In the genomic region with DNA sequence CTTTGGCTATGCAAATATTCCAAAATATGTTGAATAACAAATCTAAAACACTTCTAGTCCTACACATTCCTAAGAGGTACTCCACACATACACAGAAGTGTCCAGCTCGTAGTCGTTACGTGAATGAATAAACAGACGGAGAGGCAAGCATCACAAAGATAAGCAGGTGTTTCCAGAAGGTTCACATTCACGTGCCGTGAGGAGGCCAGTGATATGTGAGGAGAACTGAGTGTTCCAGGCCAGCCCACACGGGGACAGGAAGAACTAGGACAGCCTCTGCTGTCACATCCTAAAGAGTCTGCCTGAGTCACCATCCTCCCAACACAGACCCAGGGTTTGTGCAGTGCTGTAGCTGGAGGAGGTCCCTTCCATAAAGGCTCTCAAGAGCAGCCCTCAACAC, we compare ENCODE assay signal across 14 mouse cellular contexts. TPM values are rescaled to one million over a fixed set of nuclear protein-coding genes. Genes with fewer than 3 reads are reported as not detected.
A peak's percentile ranks its signal among the peaks of the same experiment; 100 is the strongest.
DNase-seq lines count a peak whose midpoint lies in the region; ATAC-seq and TF ChIP-seq lines count a peak whose summit lies in the region.
"Had no signal": no experiment of that assay in that cellular context is flagged by ENCODE, and none has a peak within 500 bp of the region (broad histone marks: within the 10 kb centered on the region; RNA-seq: fewer than 3 reads in every experiment).

No protein-coding gene starts in this region.

- peak; percentile 25 to 36 for DNase-seq in frontal cortex, adult 2 months (ENCODE audit: extremely low spot score in 1 of 2, low spot score in 1 of 2)
- no peak for DNase-seq in frontal cortex, postnatal 25 days (ENCODE audit: low spot score in 2 of 2)
- DNase-seq in left cerebral cortex, postnatal 14 days (ENCODE audit: low spot score in 2 of 2) = peak; percentile 37 to 73
- DNase-seq in left cerebral cortex, adult 11 months (ENCODE audit: low spot score) = no peak
- peak; percentile 86 for DNase-seq in heart, postnatal 0 days (ENCODE audit: low spot score)
- DNase-seq in lung, postnatal 14 days = peak; percentile 37
- DNase-seq in urinary bladder, postnatal 10 days (ENCODE audit: low spot score) = no peak
- no peak for DNase-seq in forebrain, postnatal 0 days
- DNase-seq: cerebellum, adult 9-11 months; kidney, postnatal 36 days; thymus, postnatal 25 days had no signal

- H3K27me3 ChIP-seq in heart, postnatal 0 days (ENCODE audit: control insufficient read depth, insufficient read depth, low read length) = no peaks in the 10 kb centered on the region
- no peaks in the 10 kb centered on the region for H3K27me3 ChIP-seq in forebrain, postnatal 0 days (ENCODE audit: insufficient read depth, low read length)
- H3K27me3 ChIP-seq: embryonic facial prominence, embryonic 12.5 days; forebrain, embryonic 13.5 days had no signal

- 14% methylated on average over 7 of the region's 7 CpGs for WGBS in heart, postnatal 0 days
- 91% methylated on average over 7 of the region's 7 CpGs for WGBS in forebrain, postnatal 0 days

- H3K4me1 ChIP-seq in heart, postnatal 0 days (ENCODE audit: control insufficient read depth, insufficient read depth) = 0 out of 2 replicates have a peak, but pooled peaks cover 10% of the 10 kb centered on the region
- no peaks in the 10 kb centered on the region for H3K4me1 ChIP-seq in forebrain, postnatal 0 days (ENCODE audit: insufficient read depth)
- H3K4me1 ChIP-seq: embryonic facial prominence, embryonic 12.5 days; forebrain, embryonic 13.5 days had no signal

- H3K27ac ChIP-seq in heart, postnatal 0 days (ENCODE audit: low read depth) = peak overlapping the region; percentile 5
- no peak overlapping the region for H3K27ac ChIP-seq in forebrain, postnatal 0 days (ENCODE audit: low read depth, low read length)
- H3K27ac ChIP-seq: embryonic facial prominence, embryonic 12.5 days; forebrain, embryonic 13.5 days had no signal

- intact Hi-C loops in left cerebral cortex, postnatal 14 days (cut with DNase I) = no loop called here

- no peak overlapping the region for H3K9ac ChIP-seq in heart, postnatal 0 days (replicated peaks; ENCODE audit: low read depth, low read length)
- H3K9ac ChIP-seq in forebrain, postnatal 0 days = no peak overlapping the region
- H3K9ac ChIP-seq: embryonic facial prominence, embryonic 12.5 days; forebrain, embryonic 13.5 days had no signal

- no peak overlapping the region for H3K4me2 ChIP-seq in heart, postnatal 0 days (ENCODE audit: low read depth, low read length)
- H3K4me2 ChIP-seq in forebrain, postnatal 0 days (ENCODE audit: low read depth) = no peak overlapping the region
- H3K4me2 ChIP-seq: embryonic facial prominence, embryonic 12.5 days; forebrain, embryonic 13.5 days had no signal

- peak; percentile 92 for ATAC-seq in heart, postnatal 0 days (ENCODE audit: insufficient read depth, low read depth)
- no peak for ATAC-seq in forebrain, postnatal 0 days
- ATAC-seq: forebrain, embryonic 13.5 days; inflammation-experienced regulatory T-cells, adult 6 months had no signal

- no peak for TF ChIP-seq CTCF in heart, postnatal 0 days (IDR thresholded peaks at IDR 0.05; ENCODE audit: low read depth)
- TF ChIP-seq CTCF in forebrain, postnatal 0 days (IDR thresholded peaks at IDR 0.05; ENCODE audit: low read depth) = no peak

- peak; percentile 99 for TF ChIP-seq EP300 in heart, postnatal 0 days (IDR thresholded peaks at IDR 0.05; ENCODE audit: low read depth)

- H3K9me3 ChIP-seq in heart, postnatal 0 days (replicated peaks; ENCODE audit: control insufficient read depth, low read length) = no peaks in the 10 kb centered on the region
- no peaks in the 10 kb centered on the region for H3K9me3 ChIP-seq in forebrain, postnatal 0 days (ENCODE audit: low read length)
- H3K9me3 ChIP-seq: embryonic facial prominence, embryonic 12.5 days; forebrain, embryonic 13.5 days had no signal

- H3K4me3 ChIP-seq in heart, postnatal 0 days (ENCODE audit: low read depth, low read length) = no peak overlapping the region
- H3K4me3 ChIP-seq in forebrain, postnatal 0 days (ENCODE audit: low read depth, low read length) = no peak overlapping the region
- H3K4me3 ChIP-seq: embryonic facial prominence, embryonic 12.5 days; forebrain, embryonic 13.5 days had no signal

- H3K36me3 ChIP-seq in heart, postnatal 0 days (replicated peaks; ENCODE audit: control insufficient read depth, insufficient read depth, low read length) = no peaks in the 10 kb centered on the region
- H3K36me3 ChIP-seq in forebrain, postnatal 0 days (ENCODE audit: insufficient read depth) = no peaks in the 10 kb centered on the region
- H3K36me3 ChIP-seq: embryonic facial prominence, embryonic 12.5 days had no signal

RNA-seq across cellular contexts. Expression of a gene that starts 36.2 kb away (rescaled TPM):
- polyA plus RNA-seq in frontal cortex, adult 2 months (2012; rRNA removed) = 75.1 and 105 TPM in 2 replicates
- total RNA-seq in left cerebral cortex, postnatal 14 days (2021) = 10 to 100 TPM; 21.4 to 26.3 TPM
- 510 and 558 TPM in 2 replicates for total RNA-seq in heart, postnatal 0 days (2014; rRNA removed; ENCODE audit: low replicate concordance)
- polyA plus RNA-seq in heart, postnatal 0 days (2015; fragmentation: Nextera tagmentation; extraction: Ambion mirVana) = 41.0 and 42.6 TPM in 2 replicates
- total RNA-seq in forebrain, postnatal 0 days (2014; rRNA removed) = 26.1 and 28.1 TPM in 2 replicates
- 2.7 and 2.8 TPM in 2 replicates for polyA plus RNA-seq in forebrain, postnatal 0 days (2015; fragmentation: Nextera tagmentation; extraction: Ambion mirVana)

Comparison
In these comparisons a context has a peak if more than half of its experiments do, and no peak if none do; other contexts are left out.
1. DNase-seq: peak in frontal cortex, adult 2 months (2 of 2), left cerebral cortex, postnatal 14 days (2 of 2), heart, postnatal 0 days (single experiment) and lung, postnatal 14 days (single experiment); none in frontal cortex, postnatal 25 days (0 of 2), left cerebral cortex, adult 11 months (single experiment), urinary bladder, postnatal 10 days (single experiment) and forebrain, postnatal 0 days (single experiment).
2. RNA of a gene that starts 36.2 kb away (total RNA-seq): 510 to 558 TPM in heart, postnatal 0 days; 26.1 to 28.1 TPM in forebrain, postnatal 0 days and 21.4 to 26.3 TPM in left cerebral cortex, postnatal 14 days; every median in the first group is over 10 times any median in the second.